Mouse (Mus musculus): ENCODE results near the gene Tbc1d22a. TPM values are rescaled to one million over a fixed set of nuclear protein-coding genes. Genes with fewer than 3 reads are reported as not detected.

The Tbc1d22a gene
- polyA plus RNA-seq, 1 experiment = 31.7 TPM

DNA sequence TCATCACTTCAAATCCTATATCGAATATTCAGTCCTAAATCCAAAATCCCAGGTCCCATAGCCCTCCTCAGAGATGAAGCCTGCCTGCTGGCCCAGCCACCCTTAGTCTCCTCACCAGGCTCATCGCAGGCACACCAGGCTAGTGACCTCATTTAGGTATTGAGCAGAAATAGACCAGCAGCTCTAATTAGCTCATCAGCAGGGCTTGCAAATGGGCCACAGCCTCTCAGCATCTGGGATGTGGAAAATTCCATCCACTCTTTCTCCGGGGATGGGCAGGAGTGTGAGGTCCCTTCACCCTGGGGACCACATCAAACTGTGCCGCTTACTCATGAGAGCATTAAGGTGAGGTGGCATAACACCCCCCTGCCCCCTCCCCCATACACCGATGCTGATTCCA is 15.2 kb upstream of the Tbc1d22a start:
- Histone ChIP-seq H3K27ac (ENCODE audit: insufficient read depth, low read depth, low read length) (no peak overlapping the region; the same call in 1 of the 2 replicates), H3K27me3 (replicated peaks; ENCODE audit: control insufficient read depth, insufficient read depth, low read length) (no peaks in the 10 kb centered on the region), H3K4me1 (ENCODE audit: control insufficient read depth, insufficient read depth, low read length) (peaks cover 7% of the 10 kb centered on the region; the same call in 1 of the 2 replicates), H3K4me3 (ENCODE audit: insufficient read depth, low read depth, low read length) (no peak overlapping the region), H3K36me3 (ENCODE audit: control insufficient read depth, insufficient read depth, low read length) (no peaks in the 10 kb centered on the region)
- no peak for TF ChIP-seq POLR2A (IDR thresholded peaks at IDR 0.05; ENCODE audit: low read depth, low read length)
- no peak for TF ChIP-seq CTCF (conservative IDR thresholded peaks at IDR 0.05; ENCODE audit: insufficient read depth, insufficient read length, low read depth, low read length)
- WGBS = 73% methylated on average over 5 of the region's 5 CpGs
- no peak for DNase-seq

GRCm38 (mm10) chr15:86199482-86199881 is 14.8 kb upstream of the Tbc1d22a start:
- peak overlapping the region; percentile 18; the same call in 1 of the 2 replicates for H3K27ac ChIP-seq (ENCODE audit: insufficient read depth, low read depth, low read length)
- no peaks in the 10 kb centered on the region for H3K27me3 ChIP-seq (replicated peaks; ENCODE audit: control insufficient read depth, insufficient read depth, low read length)
- 81% methylated on average over 4 of the region's 4 CpGs for WGBS
- TF ChIP-seq POLR2A (IDR thresholded peaks at IDR 0.05; ENCODE audit: low read depth, low read length) (no peak), CTCF (conservative IDR thresholded peaks at IDR 0.05; ENCODE audit: insufficient read depth, insufficient read length, low read depth, low read length) (no peak)
- DNase-seq = no peak
- H3K4me3 ChIP-seq (ENCODE audit: insufficient read depth, low read depth, low read length) = no peak overlapping the region
- peaks cover 7% of the 10 kb centered on the region; the same call in 1 of the 2 replicates for H3K4me1 ChIP-seq (ENCODE audit: control insufficient read depth, insufficient read depth, low read length)
- no peaks in the 10 kb centered on the region for H3K36me3 ChIP-seq (ENCODE audit: control insufficient read depth, insufficient read depth, low read length)

GRCm38 (mm10) chr15:86200169-86200568 is 14.1 kb upstream of the Tbc1d22a start:
- H3K27ac ChIP-seq (ENCODE audit: insufficient read depth, low read depth, low read length) = 0 out of 2 replicates have a peak overlapping the region, but pooled peaks have one; percentile 18
- no peaks in the 10 kb centered on the region for H3K36me3 ChIP-seq (ENCODE audit: control insufficient read depth, insufficient read depth, low read length)
- H3K27me3 ChIP-seq (replicated peaks; ENCODE audit: control insufficient read depth, insufficient read depth, low read length) = no peaks in the 10 kb centered on the region
- DNase-seq = no peak
- no peak overlapping the region for H3K4me3 ChIP-seq (ENCODE audit: insufficient read depth, low read depth, low read length)
- TF ChIP-seq CTCF (conservative IDR thresholded peaks at IDR 0.05; ENCODE audit: insufficient read depth, insufficient read length, low read depth, low read length) (no peak), POLR2A (IDR thresholded peaks at IDR 0.05; ENCODE audit: low read depth, low read length) (no peak)
- H3K4me1 ChIP-seq (ENCODE audit: control insufficient read depth, insufficient read depth, low read length) = peaks cover 7% of the 10 kb centered on the region; the same call in 1 of the 2 replicates
- 34% methylated on average over 4 of the region's 4 CpGs for WGBS

- DNase-seq = peak; percentile 58
- H3K27ac ChIP-seq (ENCODE audit: insufficient read depth, low read depth, low read length) = peak overlapping the region; percentile 11; the same call in 1 of the 2 replicates
Observed at GRCm38 (mm10) chr15:86201095-86201494, 13.2 kb upstream of the Tbc1d22a start.

GRCm38 (mm10) chr15:86201696-86202330 is 12.4 kb upstream of the Tbc1d22a start:
- DNase-seq = no peak
- Histone ChIP-seq H3K4me1 (ENCODE audit: control insufficient read depth, insufficient read depth, low read length) (peaks cover 12% of the 10 kb centered on the region; the same call in 1 of the 2 replicates), H3K36me3 (ENCODE audit: control insufficient read depth, insufficient read depth, low read length) (no peaks in the 10 kb centered on the region), H3K27ac (ENCODE audit: insufficient read depth, low read depth, low read length) (no peak overlapping the region), H3K27me3 (replicated peaks; ENCODE audit: control insufficient read depth, insufficient read depth, low read length) (no peaks in the 10 kb centered on the region), H3K4me3 (ENCODE audit: insufficient read depth, low read depth, low read length) (no peak overlapping the region)
- TF ChIP-seq CTCF (conservative IDR thresholded peaks at IDR 0.05; ENCODE audit: insufficient read depth, insufficient read length, low read depth, low read length) (no peak), POLR2A (IDR thresholded peaks at IDR 0.05; ENCODE audit: low read depth, low read length) (no peak)
- 42% methylated on average over 9 of the region's 9 CpGs for WGBS

More at GRCm38 (mm10) chr15:86201095-86201494, 13.2 kb upstream of the Tbc1d22a start:
- no peak for TF ChIP-seq CTCF (conservative IDR thresholded peaks at IDR 0.05; ENCODE audit: insufficient read depth, insufficient read length, low read depth, low read length)
- TF ChIP-seq POLR2A (IDR thresholded peaks at IDR 0.05; ENCODE audit: low read depth, low read length) = no peak
- no peaks in the 10 kb centered on the region for H3K36me3 ChIP-seq (ENCODE audit: control insufficient read depth, insufficient read depth, low read length)
- 40% methylated on average over 4 of the region's 4 CpGs for WGBS
- H3K4me3 ChIP-seq (ENCODE audit: insufficient read depth, low read depth, low read length) = no peak overlapping the region
- no peaks in the 10 kb centered on the region for H3K27me3 ChIP-seq (replicated peaks; ENCODE audit: control insufficient read depth, insufficient read depth, low read length)
- H3K4me1 ChIP-seq (ENCODE audit: control insufficient read depth, insufficient read depth, low read length) = peaks cover 10% of the 10 kb centered on the region; the same call in 1 of the 2 replicates

- Histone ChIP-seq H3K27ac (ENCODE audit: insufficient read depth, low read depth, low read length) (no peak overlapping the region), H3K36me3 (ENCODE audit: control insufficient read depth, insufficient read depth, low read length) (no peaks in the 10 kb centered on the region), H3K4me3 (ENCODE audit: insufficient read depth, low read depth, low read length) (no peak overlapping the region), H3K4me1 (ENCODE audit: control insufficient read depth, insufficient read depth, low read length) (peaks cover 12% of the 10 kb centered on the region; the same call in 1 of the 2 replicates), H3K27me3 (replicated peaks; ENCODE audit: control insufficient read depth, insufficient read depth, low read length) (no peaks in the 10 kb centered on the region)
- TF ChIP-seq POLR2A (IDR thresholded peaks at IDR 0.05; ENCODE audit: low read depth, low read length) = no peak
- TF ChIP-seq CTCF (conservative IDR thresholded peaks at IDR 0.05; ENCODE audit: insufficient read depth, insufficient read length, low read depth, low read length) = no peak
- no peak for DNase-seq
- 36% methylated on average over 6 of the region's 6 CpGs for WGBS
Observed at GRCm38 (mm10) chr15:86202640-86203039, 11.6 kb upstream of the Tbc1d22a start.

DNA sequence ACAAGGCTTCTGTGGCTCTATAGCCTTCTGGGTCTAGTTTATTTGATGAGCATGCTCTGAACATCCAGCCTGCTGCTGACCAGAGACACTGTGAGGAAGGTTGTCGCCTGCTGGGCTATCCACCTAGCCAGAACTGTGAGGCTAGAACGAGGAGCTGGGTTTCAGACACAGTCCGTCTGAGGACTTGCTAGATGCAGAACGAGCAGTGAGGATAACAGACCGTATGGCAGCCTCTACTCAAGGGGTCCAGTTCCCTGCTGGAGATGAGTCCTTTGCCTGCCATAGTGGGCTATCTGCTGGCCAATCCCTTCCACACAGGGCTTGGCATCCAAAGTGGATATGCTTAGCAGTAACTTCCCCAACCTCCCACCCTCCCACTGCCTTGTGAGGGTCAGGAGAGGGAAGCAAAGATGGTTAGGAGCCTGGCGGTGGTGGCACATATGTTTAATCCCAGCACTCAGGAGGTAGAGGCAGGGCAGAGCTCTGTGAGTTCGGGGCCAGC is 10.9 kb upstream of the Tbc1d22a start:
- H3K27ac ChIP-seq (ENCODE audit: insufficient read depth, low read depth, low read length) = no peak overlapping the region
- H3K4me3 ChIP-seq (ENCODE audit: insufficient read depth, low read depth, low read length) = no peak overlapping the region
- peaks cover 12% of the 10 kb centered on the region; the same call in 1 of the 2 replicates for H3K4me1 ChIP-seq (ENCODE audit: control insufficient read depth, insufficient read depth, low read length)
- no peak for TF ChIP-seq POLR2A (IDR thresholded peaks at IDR 0.05; ENCODE audit: low read depth, low read length)
- no peak for TF ChIP-seq CTCF (conservative IDR thresholded peaks at IDR 0.05; ENCODE audit: insufficient read depth, insufficient read length, low read depth, low read length)
- no peaks in the 10 kb centered on the region for H3K36me3 ChIP-seq (ENCODE audit: control insufficient read depth, insufficient read depth, low read length)
- H3K27me3 ChIP-seq (replicated peaks; ENCODE audit: control insufficient read depth, insufficient read depth, low read length) = no peaks in the 10 kb centered on the region
- no peak for DNase-seq
- WGBS = 88% methylated on average over 7 of the region's 7 CpGs

Measured in kidney, adult 2 months (tissue).